15 mouse cellular contexts compared by ENCODE assay signal in the genomic region with DNA sequence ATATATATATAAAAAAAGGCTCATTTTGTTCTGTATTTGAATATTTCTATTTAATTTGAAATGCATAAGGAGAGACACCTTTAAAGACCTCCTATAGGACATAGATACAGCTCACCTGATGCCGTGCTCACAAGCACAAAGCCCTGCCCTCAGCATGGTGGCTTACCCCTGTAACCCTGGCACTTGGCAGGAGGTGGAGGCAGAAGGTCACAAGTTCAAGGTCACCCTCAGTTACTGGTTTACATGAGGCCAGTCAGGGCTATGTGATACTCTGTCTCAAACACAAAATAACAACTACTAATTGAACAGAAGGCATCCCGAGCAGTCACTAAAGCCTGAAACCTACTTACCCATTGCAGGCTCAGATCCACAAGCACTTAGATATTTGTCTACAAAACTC.
"Had no signal": no experiment of that assay in that cellular context is flagged by ENCODE, and none has a peak within 500 bp of the region (broad histone marks: within the 10 kb centered on the region; RNA-seq: fewer than 3 reads in every experiment).

No protein-coding gene starts in this region.

- H3K4me3 ChIP-seq: neural tube, embryonic 13.5 days; neural tube, embryonic 15.5 days; stomach, embryonic 15.5 days had no signal

- H3K27me3 ChIP-seq: neural tube, embryonic 13.5 days; neural tube, embryonic 15.5 days; stomach, embryonic 15.5 days had no signal

- DNase-seq: retina, postnatal 1 day; right cerebral cortex, adult 18-20 months; right cerebral cortex, postnatal 14 days; right cerebral cortex, postnatal 25 days; right cerebral cortex, postnatal 4 days; spleen, adult 18-20 months; thymus, adult 2 months; thymus, postnatal 14 days; thymus, postnatal 25 days; thymus, postnatal 36 days; thymus, postnatal 4 days had no signal

- H3K4me2 ChIP-seq: neural tube, embryonic 13.5 days; neural tube, embryonic 15.5 days; stomach, embryonic 15.5 days had no signal

- H3K4me1 ChIP-seq: neural tube, embryonic 13.5 days; neural tube, embryonic 15.5 days; stomach, embryonic 15.5 days had no signal

- H3K9me3 ChIP-seq: neural tube, embryonic 13.5 days; neural tube, embryonic 15.5 days; stomach, embryonic 15.5 days had no signal

- H3K9ac ChIP-seq: neural tube, embryonic 13.5 days; neural tube, embryonic 15.5 days; stomach, embryonic 15.5 days had no signal

- H3K27ac ChIP-seq: neural tube, embryonic 13.5 days; neural tube, embryonic 15.5 days; stomach, embryonic 15.5 days; stomach, postnatal 0 days had no signal

- H3K36me3 ChIP-seq: neural tube, embryonic 13.5 days; neural tube, embryonic 15.5 days; stomach, embryonic 15.5 days had no signal
